Mouse (Mus musculus): Measurements from ENCODE around the gene Uri1.

DNA sequence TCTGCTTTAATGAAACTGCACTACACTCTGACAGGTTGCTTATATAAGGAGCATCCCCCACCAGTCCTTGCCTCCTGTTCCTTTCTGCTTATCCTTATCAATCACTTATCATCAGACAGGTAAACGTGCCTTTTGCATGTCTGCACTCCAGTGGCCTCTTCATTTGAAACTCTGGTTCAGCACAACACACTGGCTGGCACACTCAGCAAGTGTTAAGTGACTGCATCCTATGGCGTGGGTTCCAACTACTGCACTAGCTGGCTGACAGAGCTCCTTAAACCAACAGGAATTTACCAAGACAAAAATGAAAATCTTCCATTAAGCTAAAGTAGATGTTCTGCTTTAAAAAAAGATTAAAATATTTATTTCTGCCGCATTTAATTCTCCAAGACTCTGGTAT is 9.4 kb downstream of the Uri1 start:
- TF ChIP-seq CTCF (IDR thresholded peaks at IDR 0.05) (no peak), POLR2A (IDR thresholded peaks at IDR 0.05; ENCODE audit: insufficient read depth, low read depth, low read length) (no peak), EP300 (IDR thresholded peaks at IDR 0.05; ENCODE audit: insufficient read depth, low read depth, low read length) (no peak)
